Mouse (Mus musculus): Measurements from ENCODE around the gene Klhl25. TPM values are rescaled to one million over a fixed set of nuclear protein-coding genes. Genes with fewer than 3 reads are reported as not detected.
"Not testable (repeated sequence)": the region's sequence is repeated elsewhere in the genome, so short reads cannot be mapped to it uniquely, and the experiment has no call there.

The Klhl25 gene
- total RNA-seq (2014; fragmentation: Nextera tagmentation) (4.5 and 5.9 TPM in 2 replicates), total RNA-seq (2017) (4.0 and 4.3 TPM in 2 replicates)

GRCm38 (mm10) chr7:75848115-75848775 is at the start of gene Klhl25:
Gene Klhl25 (plus strand): TSS chr7:75848310.
- ATAC-seq (replicated peaks; ENCODE audit: low FRiP score, low TSS enrichment, poor library complexity, severe bottlenecking): peak; percentile 99

- ATAC-seq (replicated peaks; ENCODE audit: low FRiP score, low TSS enrichment, poor library complexity, severe bottlenecking): no peak
Measured at GRCm38 (mm10) chr7:75800530-75800929, 47.6 kb upstream of the Klhl25 start.

DNA sequence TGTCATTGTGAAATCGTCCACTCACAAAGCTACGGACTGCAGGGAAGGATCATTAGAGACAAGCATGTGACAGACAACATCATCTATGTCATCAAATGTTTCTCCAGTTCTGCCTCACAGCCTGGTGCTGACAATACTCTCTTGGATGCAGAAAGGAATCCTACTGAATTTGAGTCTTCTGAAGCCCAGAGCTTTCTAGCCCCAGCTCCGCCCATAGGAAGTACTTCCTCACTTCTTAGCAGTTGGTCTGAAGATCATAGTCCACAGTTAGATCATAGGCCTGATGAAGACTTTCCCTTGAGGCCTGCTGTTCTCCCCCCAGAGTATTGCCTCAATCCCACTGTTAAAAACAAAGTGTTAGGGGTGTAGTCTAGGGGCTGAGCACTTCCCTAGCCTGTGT is 47.1 kb upstream of the Klhl25 start:
- no peak for ATAC-seq (replicated peaks; ENCODE audit: low FRiP score, low TSS enrichment, poor library complexity, severe bottlenecking)

GRCm38 (mm10) chr7:75801621-75802358 is 46.3 kb upstream of the Klhl25 start:
- no peak for ATAC-seq (replicated peaks; ENCODE audit: low FRiP score, low TSS enrichment, poor library complexity, severe bottlenecking)

- ATAC-seq (replicated peaks; ENCODE audit: low FRiP score, low TSS enrichment, poor library complexity, severe bottlenecking): no peak
Measured at GRCm38 (mm10) chr7:75802887-75803286, 45.2 kb upstream of the Klhl25 start.

- peak; percentile 66 for ATAC-seq (replicated peaks; ENCODE audit: low FRiP score, low TSS enrichment, poor library complexity, severe bottlenecking)
Measured at GRCm38 (mm10) chr7:75806161-75806560, 41.9 kb upstream of the Klhl25 start.

- peak; percentile 27; the same call in 1 of the 2 replicates for ATAC-seq (replicated peaks; ENCODE audit: low FRiP score, low TSS enrichment, poor library complexity, severe bottlenecking)
Measured at GRCm38 (mm10) chr7:75806711-75807110, 41.4 kb upstream of the Klhl25 start.

DNA sequence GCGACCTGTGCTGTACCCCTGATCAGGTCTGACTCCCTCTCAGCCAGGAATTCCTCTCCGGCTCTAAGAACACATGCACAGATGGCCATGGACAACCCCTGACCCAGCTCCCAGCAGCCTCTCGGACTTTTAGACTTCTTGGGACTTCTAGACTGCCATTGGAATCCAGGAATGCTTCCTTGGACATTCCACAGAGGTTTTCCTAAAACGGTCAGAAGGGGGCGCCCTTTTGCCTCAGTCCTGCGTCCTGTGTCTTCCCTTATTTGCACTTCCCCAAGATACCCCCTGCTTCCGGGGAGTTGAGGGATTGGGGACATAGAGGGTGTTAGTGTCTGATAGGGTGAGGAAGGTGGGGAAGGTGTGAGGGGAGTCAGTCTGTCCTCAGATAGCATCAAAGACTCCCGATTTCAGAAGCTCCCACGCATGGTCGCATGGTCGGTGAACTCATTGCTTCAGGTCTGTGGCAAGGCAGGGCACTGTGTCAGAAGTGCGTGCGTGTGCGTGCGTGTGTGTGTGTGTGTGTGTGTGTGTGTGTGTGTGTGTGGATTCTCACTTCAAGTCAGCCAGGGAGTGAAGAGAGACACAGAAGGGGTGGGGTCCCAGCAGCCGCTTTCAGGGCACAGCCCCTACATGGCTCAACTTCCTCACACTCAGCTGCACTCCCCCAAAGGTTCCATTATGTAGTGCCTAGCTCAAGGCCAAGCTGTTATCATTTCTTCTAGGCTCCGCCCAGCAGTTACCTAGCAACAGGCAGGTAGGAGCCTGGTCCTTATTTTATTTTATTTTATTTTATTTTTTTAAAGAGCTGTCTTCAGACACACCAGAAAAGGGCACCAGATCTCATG is 40.4 kb upstream of the Klhl25 start:
- ATAC-seq (replicated peaks; ENCODE audit: low FRiP score, low TSS enrichment, poor library complexity, severe bottlenecking): no peak

- no peak for ATAC-seq (replicated peaks; ENCODE audit: low FRiP score, low TSS enrichment, poor library complexity, severe bottlenecking)
Measured at GRCm38 (mm10) chr7:75820687-75821086, 27.4 kb upstream of the Klhl25 start.

DNA sequence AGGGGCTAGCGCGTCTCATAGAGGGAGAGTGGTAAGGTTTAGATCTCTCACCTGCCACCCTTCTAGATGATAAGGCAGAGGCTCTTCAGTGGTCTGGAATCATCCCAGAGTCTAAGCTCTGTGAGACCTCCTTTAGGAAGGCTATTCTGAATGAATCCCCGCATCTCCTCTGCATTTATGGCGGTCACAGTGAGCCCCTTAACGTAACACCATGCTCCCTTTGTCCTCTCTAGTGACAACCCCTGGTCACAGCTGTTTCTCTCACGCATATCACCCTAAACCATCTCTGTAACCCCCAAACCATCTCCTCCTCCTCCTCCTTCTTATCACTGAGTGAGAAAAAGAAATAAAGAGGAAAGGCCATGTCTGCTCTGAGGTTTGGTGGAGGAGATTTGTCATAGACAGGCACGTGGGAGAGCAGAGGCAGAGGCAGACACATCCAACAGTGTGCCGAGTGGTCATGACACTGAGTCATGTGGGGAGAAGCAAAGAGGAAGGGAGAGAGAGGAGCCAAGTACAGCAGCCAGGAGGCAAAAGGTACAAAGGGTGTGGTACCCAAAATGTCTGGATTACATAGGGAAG is 25.9 kb upstream of the Klhl25 start:
- ATAC-seq (replicated peaks; ENCODE audit: low FRiP score, low TSS enrichment, poor library complexity, severe bottlenecking): no peak

DNA sequence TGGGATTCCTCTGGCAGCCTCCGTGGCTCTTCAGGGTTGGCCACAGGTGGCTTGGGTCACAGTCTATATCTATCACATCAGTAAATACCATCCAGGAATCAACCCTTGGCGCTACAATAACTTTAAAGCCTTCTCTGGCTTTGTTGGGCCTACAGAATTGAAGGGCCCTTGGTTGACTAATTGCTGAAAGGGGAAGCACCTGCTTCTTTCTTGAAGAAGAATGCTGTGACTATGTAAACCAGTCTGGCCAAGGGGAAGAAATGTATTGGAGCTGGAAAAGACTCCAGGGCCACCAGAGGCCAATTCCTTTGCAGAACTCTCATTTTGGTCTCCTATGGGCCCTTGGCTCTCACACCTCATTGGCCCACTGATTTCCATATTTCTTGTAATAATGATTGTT is 25.0 kb upstream of the Klhl25 start:
- ATAC-seq (replicated peaks; ENCODE audit: low FRiP score, low TSS enrichment, poor library complexity, severe bottlenecking): no peak

GRCm38 (mm10) chr7:75826360-75827103 is 21.6 kb upstream of the Klhl25 start:
- ATAC-seq (replicated peaks; ENCODE audit: low FRiP score, low TSS enrichment, poor library complexity, severe bottlenecking): no peak

- no peak for ATAC-seq (replicated peaks; ENCODE audit: low FRiP score, low TSS enrichment, poor library complexity, severe bottlenecking)
Measured at GRCm38 (mm10) chr7:75827357-75827756, 20.8 kb upstream of the Klhl25 start.

- ATAC-seq (replicated peaks; ENCODE audit: low FRiP score, low TSS enrichment, poor library complexity, severe bottlenecking): peak; percentile 82
Measured at GRCm38 (mm10) chr7:75827850-75828249, 20.3 kb upstream of the Klhl25 start.

DNA sequence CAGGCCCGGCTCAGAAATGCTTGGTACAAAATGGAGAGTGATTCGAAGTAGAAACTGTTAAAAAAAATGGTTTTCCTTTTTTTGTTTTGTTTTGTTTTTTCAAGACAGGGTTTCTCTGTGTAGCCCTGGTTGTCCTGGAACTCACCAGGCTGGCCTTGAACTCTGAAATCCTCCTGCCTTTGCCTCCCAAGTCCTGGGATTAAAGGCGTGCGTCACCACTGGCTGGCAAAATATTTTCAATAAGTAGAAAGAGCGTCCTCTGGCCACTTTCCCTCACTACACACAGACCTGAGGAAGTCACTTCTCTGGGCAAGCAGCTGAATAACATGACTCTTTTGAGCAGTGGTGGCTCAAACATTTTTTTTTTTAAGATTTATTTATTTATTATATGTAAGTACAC is 19.6 kb upstream of the Klhl25 start:
- no peak for ATAC-seq (replicated peaks; ENCODE audit: low FRiP score, low TSS enrichment, poor library complexity, severe bottlenecking)

DNA sequence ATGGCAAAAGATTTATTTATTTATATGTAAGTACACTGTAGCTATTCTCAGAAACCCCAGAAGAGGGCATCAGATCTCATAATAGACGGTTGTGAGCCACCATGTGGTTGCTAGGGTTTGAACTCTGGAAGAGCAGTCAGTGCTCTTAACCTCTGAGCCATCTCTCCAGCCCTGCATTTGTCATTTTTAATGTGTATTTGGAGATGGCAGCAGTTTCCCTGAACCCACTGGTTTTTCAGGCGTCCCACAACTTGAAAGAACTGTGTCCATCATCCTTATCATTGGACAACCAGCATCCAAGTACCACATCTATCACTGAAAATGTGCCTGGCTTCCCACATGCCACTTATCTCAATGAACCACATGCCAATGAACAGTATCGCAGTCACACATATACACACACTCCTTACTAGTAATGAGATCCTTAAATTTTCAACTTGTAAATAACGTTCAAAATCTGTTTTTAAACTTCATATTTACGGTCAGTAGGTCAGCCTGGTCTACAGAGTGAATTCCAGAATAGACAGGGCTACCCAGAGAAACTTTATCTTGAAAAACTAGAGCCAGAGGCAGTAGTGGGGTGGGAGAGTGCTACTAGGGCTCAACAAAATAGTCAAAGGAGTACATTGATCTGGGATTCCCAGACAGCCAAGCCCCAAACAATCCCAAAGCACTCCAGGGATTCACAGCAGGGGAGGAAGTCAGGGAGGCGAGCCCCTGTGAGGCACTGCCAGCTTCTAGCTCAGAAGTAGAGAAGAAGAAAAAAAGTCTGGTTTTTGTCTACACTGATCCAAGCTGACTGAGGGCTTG is 17.7 kb upstream of the Klhl25 start:
- ATAC-seq (replicated peaks; ENCODE audit: low FRiP score, low TSS enrichment, poor library complexity, severe bottlenecking): peak; percentile 88

GRCm38 (mm10) chr7:75833960-75834359 is 14.2 kb upstream of the Klhl25 start:
- ATAC-seq (replicated peaks; ENCODE audit: low FRiP score, low TSS enrichment, poor library complexity, severe bottlenecking): not testable (repeated sequence)

DNA sequence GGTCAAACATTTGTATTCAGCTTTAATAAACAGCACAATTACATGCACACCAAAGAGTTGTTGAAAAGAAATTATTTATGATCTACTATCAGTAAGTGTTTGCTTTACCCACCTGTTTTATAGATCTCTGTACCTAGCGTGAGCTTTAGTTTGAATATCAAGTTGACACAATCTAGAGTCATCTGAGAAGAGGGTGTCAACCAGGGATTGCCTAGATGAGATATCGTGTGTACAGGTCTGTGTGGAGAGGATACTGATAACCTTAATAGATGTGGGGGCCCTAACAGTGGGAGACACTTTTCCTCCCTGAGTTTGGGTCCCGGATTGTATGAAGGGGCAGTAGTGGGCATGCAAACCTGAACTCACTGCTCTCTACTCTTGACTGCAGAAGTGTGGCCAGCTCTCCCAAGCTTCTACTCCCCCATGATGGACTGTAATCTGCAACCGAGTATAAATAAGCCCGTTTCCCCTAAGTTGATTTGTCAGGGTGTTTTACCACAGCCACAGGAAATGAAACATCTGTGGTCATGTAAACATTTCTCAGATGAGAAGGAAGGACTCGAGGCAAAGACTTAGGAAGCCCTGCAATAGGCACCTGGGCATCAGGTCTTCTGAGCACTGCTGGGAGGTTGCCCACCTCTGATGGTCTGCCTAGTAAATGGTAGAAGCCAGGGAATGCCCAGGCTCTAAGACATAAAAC is 13.0 kb upstream of the Klhl25 start:
- ATAC-seq (replicated peaks; ENCODE audit: low FRiP score, low TSS enrichment, poor library complexity, severe bottlenecking): 0 out of 2 replicates have a peak, but pooled peaks have one; percentile 3
